Mouse (Mus musculus): ENCODE measurements around the gene D10Wsu102e. TPM values are rescaled to one million over a fixed set of nuclear protein-coding genes. Genes with fewer than 3 reads are reported as not detected.

Gene D10Wsu102e
- 2.4 TPM in 1 of 2 replicates, not detected in the other for polyA plus RNA-seq (2012; ENCODE audit: insufficient read depth, insufficient read length, low replicate concordance, missing spikeins)

GRCm38 (mm10) chr10:83359956-83360355, at the start of gene D10Wsu102e:
D10Wsu102e (plus strand) TSS chr10:83360221.
- H3K4me3 ChIP-seq (ENCODE audit: insufficient read depth, low read depth, low read length), result peak within 1 kb of the TSS; percentile 67
- under 1% methylated on average over 30 of the region's 30 CpGs for WGBS
- TF ChIP-seq POLR2A (IDR thresholded peaks at IDR 0.05; ENCODE audit: insufficient read depth, low read depth, low read length), result peak; percentile 78
- TF ChIP-seq CTCF (IDR thresholded peaks at IDR 0.05; ENCODE audit: insufficient read depth, low read depth, low read length), result no peak
- H3K27ac ChIP-seq (ENCODE audit: insufficient read depth, low read depth, low read length), result peak within 1 kb of the TSS; percentile 71
- peaks cover 3% of the 10 kb centered on the region for H3K4me1 ChIP-seq (ENCODE audit: control insufficient read depth, insufficient read depth, low read length)

GRCm38 (mm10) chr10:83310356-83310755, 49.7 kb upstream of the D10Wsu102e start:
- Histone ChIP-seq H3K4me1 (ENCODE audit: control insufficient read depth, insufficient read depth, low read length) (no peaks in the 10 kb centered on the region), H3K27ac (ENCODE audit: insufficient read depth, low read depth, low read length) (no peak overlapping the region), H3K4me3 (ENCODE audit: insufficient read depth, low read depth, low read length) (no peak overlapping the region)
- no peak for TF ChIP-seq CTCF (IDR thresholded peaks at IDR 0.05; ENCODE audit: insufficient read depth, low read depth, low read length)
- no peak for TF ChIP-seq POLR2A (IDR thresholded peaks at IDR 0.05; ENCODE audit: insufficient read depth, low read depth, low read length)
- WGBS, result 84% methylated on average over 7 of the region's 7 CpGs

GRCm38 (mm10) chr10:83313033-83313432, 47.0 kb upstream of the D10Wsu102e start:
- Histone ChIP-seq H3K4me1 (ENCODE audit: control insufficient read depth, insufficient read depth, low read length) (no peaks in the 10 kb centered on the region), H3K4me3 (ENCODE audit: insufficient read depth, low read depth, low read length) (no peak overlapping the region), H3K27ac (ENCODE audit: insufficient read depth, low read depth, low read length) (no peak overlapping the region)
- TF ChIP-seq CTCF (IDR thresholded peaks at IDR 0.05; ENCODE audit: insufficient read depth, low read depth, low read length), result no peak
- WGBS, result 89% methylated on average over 5 of the region's 5 CpGs

GRCm38 (mm10) chr10:83320396-83320795, 39.6 kb upstream of the D10Wsu102e start:
- Histone ChIP-seq H3K4me3 (ENCODE audit: insufficient read depth, low read depth, low read length) (no peak overlapping the region), H3K27ac (ENCODE audit: insufficient read depth, low read depth, low read length) (no peak overlapping the region), H3K4me1 (ENCODE audit: control insufficient read depth, insufficient read depth, low read length) (peaks cover 12% of the 10 kb centered on the region)
- WGBS, result 88% methylated on average over 6 of the region's 6 CpGs
- TF ChIP-seq CTCF (IDR thresholded peaks at IDR 0.05; ENCODE audit: insufficient read depth, low read depth, low read length) (no peak), POLR2A (IDR thresholded peaks at IDR 0.05; ENCODE audit: insufficient read depth, low read depth, low read length) (no peak)

- no peak overlapping the region for H3K4me3 ChIP-seq (ENCODE audit: insufficient read depth, low read depth, low read length)
- no peak for TF ChIP-seq POLR2A (IDR thresholded peaks at IDR 0.05; ENCODE audit: insufficient read depth, low read depth, low read length)
- TF ChIP-seq CTCF (IDR thresholded peaks at IDR 0.05; ENCODE audit: insufficient read depth, low read depth, low read length), result no peak
- H3K4me1 ChIP-seq (ENCODE audit: control insufficient read depth, insufficient read depth, low read length), result peaks cover 12% of the 10 kb centered on the region
- WGBS, result 90% methylated on average over 7 of the region's 7 CpGs
- H3K27ac ChIP-seq (ENCODE audit: insufficient read depth, low read depth, low read length), result no peak overlapping the region
Measured at GRCm38 (mm10) chr10:83320870-83321269, 39.2 kb upstream of the D10Wsu102e start.

- TF ChIP-seq CTCF (IDR thresholded peaks at IDR 0.05; ENCODE audit: insufficient read depth, low read depth, low read length) (no peak), POLR2A (IDR thresholded peaks at IDR 0.05; ENCODE audit: insufficient read depth, low read depth, low read length) (no peak)
- WGBS, result 32% methylated on average over 6 of the region's 6 CpGs
- no peak overlapping the region for H3K27ac ChIP-seq (ENCODE audit: insufficient read depth, low read depth, low read length)
- no peak overlapping the region for H3K4me3 ChIP-seq (ENCODE audit: insufficient read depth, low read depth, low read length)
- peaks cover 12% of the 10 kb centered on the region for H3K4me1 ChIP-seq (ENCODE audit: control insufficient read depth, insufficient read depth, low read length)
Measured at GRCm38 (mm10) chr10:83321528-83321927, 38.5 kb upstream of the D10Wsu102e start.

- WGBS, result 46% methylated on average over 7 of the region's 7 CpGs
- H3K4me3 ChIP-seq (ENCODE audit: insufficient read depth, low read depth, low read length), result no peak overlapping the region
- peaks cover 12% of the 10 kb centered on the region for H3K4me1 ChIP-seq (ENCODE audit: control insufficient read depth, insufficient read depth, low read length)
- no peak for TF ChIP-seq POLR2A (IDR thresholded peaks at IDR 0.05; ENCODE audit: insufficient read depth, low read depth, low read length)
- TF ChIP-seq CTCF (IDR thresholded peaks at IDR 0.05; ENCODE audit: insufficient read depth, low read depth, low read length), result no peak
- no peak overlapping the region for H3K27ac ChIP-seq (ENCODE audit: insufficient read depth, low read depth, low read length)
Measured at GRCm38 (mm10) chr10:83322551-83323100, 37.4 kb upstream of the D10Wsu102e start.

GRCm38 (mm10) chr10:83324871-83325270, 35.1 kb upstream of the D10Wsu102e start:
- 89% methylated on average over 3 of the region's 3 CpGs for WGBS
- Histone ChIP-seq H3K4me3 (ENCODE audit: insufficient read depth, low read depth, low read length) (no peak overlapping the region), H3K27ac (ENCODE audit: insufficient read depth, low read depth, low read length) (no peak overlapping the region), H3K4me1 (ENCODE audit: control insufficient read depth, insufficient read depth, low read length) (peaks cover 19% of the 10 kb centered on the region)
- TF ChIP-seq CTCF (IDR thresholded peaks at IDR 0.05; ENCODE audit: insufficient read depth, low read depth, low read length) (no peak), POLR2A (IDR thresholded peaks at IDR 0.05; ENCODE audit: insufficient read depth, low read depth, low read length) (no peak)

GRCm38 (mm10) chr10:83325903-83326302, 34.1 kb upstream of the D10Wsu102e start:
- Histone ChIP-seq H3K27ac (ENCODE audit: insufficient read depth, low read depth, low read length) (no peak overlapping the region), H3K4me3 (ENCODE audit: insufficient read depth, low read depth, low read length) (no peak overlapping the region), H3K4me1 (ENCODE audit: control insufficient read depth, insufficient read depth, low read length) (peaks cover 20% of the 10 kb centered on the region)
- TF ChIP-seq POLR2A (IDR thresholded peaks at IDR 0.05; ENCODE audit: insufficient read depth, low read depth, low read length), result no peak
- no peak for TF ChIP-seq CTCF (IDR thresholded peaks at IDR 0.05; ENCODE audit: insufficient read depth, low read depth, low read length)
- 96% methylated on average over 1 of the region's 1 CpGs for WGBS

Measured in olfactory bulb, adult 2 months (tissue).